Mouse (Mus musculus): ENCODE data around the gene Map3k19. TPM values are rescaled to one million over a fixed set of nuclear protein-coding genes. Genes with fewer than 3 reads are reported as not detected.

Map3k19 gene
- polyA plus RNA-seq, 2 experiments = 0.02 TPM; not detected in 1

DNA sequence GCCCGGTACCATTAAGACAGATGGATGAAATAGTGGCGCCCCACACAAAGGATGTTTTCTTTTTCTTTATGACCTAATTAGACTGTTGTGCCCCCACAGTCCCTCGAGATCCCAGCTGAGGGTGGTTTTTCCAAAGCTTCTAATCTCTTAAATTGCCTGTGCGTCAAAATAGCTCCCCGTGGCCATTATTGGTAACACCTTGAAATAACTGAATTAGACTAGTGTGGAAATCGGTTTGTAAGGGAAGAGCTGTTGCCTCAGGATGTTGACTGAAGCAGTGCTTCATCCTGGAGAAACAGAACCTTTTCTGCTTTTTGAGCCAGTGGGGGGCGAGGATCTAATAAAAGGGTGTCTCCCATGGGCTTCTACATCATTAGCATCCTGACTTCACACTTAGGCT, 9.0 kb upstream of the Map3k19 start:
- no peak overlapping the region for H3K9ac ChIP-seq (replicated peaks)
- no peaks in the 10 kb centered on the region for H3K36me3 ChIP-seq (replicated peaks; ENCODE audit: control insufficient read depth, insufficient read depth, low read depth)
- 61% methylated on average over 7 of the region's 7 CpGs for WGBS (ENCODE audit: insufficient replicate concordance)
- H3K4me2 ChIP-seq (ENCODE audit: low read depth) = no peak overlapping the region
- H3K4me1 ChIP-seq (replicated peaks; ENCODE audit: control insufficient read depth in 2 of 2, insufficient read depth in 2 of 2, low read length in 1 of 2) = 0 out of 4 replicates have a peak, but pooled peaks cover 0 to 2% of the 10 kb centered on the region in 2 experiments
- H3K9me3 ChIP-seq (ENCODE audit: control insufficient read depth, low read length) = no peaks in the 10 kb centered on the region
- no peak overlapping the region for H3K4me3 ChIP-seq (ENCODE audit: insufficient read depth in 1 of 2, low read depth in 2 of 2, low read length in 2 of 2)
- DNase-seq (ENCODE audit: low read depth in 3 of 3, low spot score in 3 of 3) (no peak), ATAC-seq (ENCODE audit: insufficient read depth) (no peak)
- no peaks in the 10 kb centered on the region for H3K27me3 ChIP-seq (ENCODE audit: control insufficient read depth, insufficient read depth, low read length)
- no peak for TF ChIP-seq EP300 (IDR thresholded peaks at IDR 0.05; ENCODE audit: low read depth)
- no peak for TF ChIP-seq CTCF (IDR thresholded peaks at IDR 0.05; ENCODE audit: low read depth)
- no peak overlapping the region for H3K27ac ChIP-seq

DNA sequence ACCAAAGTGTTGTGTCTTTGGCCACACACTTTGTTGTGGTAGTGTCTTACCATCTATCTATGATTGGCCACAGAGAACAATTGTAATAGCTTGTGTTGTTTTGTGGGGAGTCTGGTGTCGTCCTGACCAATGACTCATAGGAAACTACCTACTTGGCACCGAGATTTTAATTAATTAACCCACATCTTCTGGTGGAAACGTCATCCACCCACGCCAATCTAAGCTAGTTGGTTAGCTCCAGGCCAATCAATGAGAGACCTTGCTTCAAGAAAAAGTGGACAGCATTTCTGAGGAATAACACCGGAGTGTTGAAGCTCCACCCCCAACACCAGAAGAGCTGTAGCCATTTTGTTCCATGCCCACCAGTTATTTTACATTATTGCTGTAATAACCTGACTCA, 7.1 kb upstream of the Map3k19 start:
- DNase-seq (ENCODE audit: low read depth in 3 of 3, low spot score in 3 of 3) (no peak), ATAC-seq (ENCODE audit: insufficient read depth) (no peak)
- no peak overlapping the region for H3K4me3 ChIP-seq (ENCODE audit: insufficient read depth in 1 of 2, low read depth in 2 of 2, low read length in 2 of 2)
- H3K4me1 ChIP-seq (replicated peaks; ENCODE audit: control insufficient read depth in 2 of 2, insufficient read depth in 2 of 2, low read length in 1 of 2) = no peaks in the 10 kb centered on the region
- TF ChIP-seq EP300 (IDR thresholded peaks at IDR 0.05; ENCODE audit: low read depth) (no peak), CTCF (IDR thresholded peaks at IDR 0.05; ENCODE audit: low read depth) (no peak)
- 69% methylated on average over 5 of the region's 5 CpGs for WGBS (ENCODE audit: insufficient replicate concordance)
- no peak overlapping the region for H3K4me2 ChIP-seq (ENCODE audit: low read depth)
- H3K27ac ChIP-seq = no peak overlapping the region
- H3K36me3 ChIP-seq (replicated peaks; ENCODE audit: control insufficient read depth, insufficient read depth, low read depth) = no peaks in the 10 kb centered on the region
- no peaks in the 10 kb centered on the region for H3K9me3 ChIP-seq (ENCODE audit: control insufficient read depth, low read length)
- no peak overlapping the region for H3K9ac ChIP-seq (replicated peaks)
- H3K27me3 ChIP-seq (ENCODE audit: control insufficient read depth, insufficient read depth, low read length) = no peaks in the 10 kb centered on the region

DNA sequence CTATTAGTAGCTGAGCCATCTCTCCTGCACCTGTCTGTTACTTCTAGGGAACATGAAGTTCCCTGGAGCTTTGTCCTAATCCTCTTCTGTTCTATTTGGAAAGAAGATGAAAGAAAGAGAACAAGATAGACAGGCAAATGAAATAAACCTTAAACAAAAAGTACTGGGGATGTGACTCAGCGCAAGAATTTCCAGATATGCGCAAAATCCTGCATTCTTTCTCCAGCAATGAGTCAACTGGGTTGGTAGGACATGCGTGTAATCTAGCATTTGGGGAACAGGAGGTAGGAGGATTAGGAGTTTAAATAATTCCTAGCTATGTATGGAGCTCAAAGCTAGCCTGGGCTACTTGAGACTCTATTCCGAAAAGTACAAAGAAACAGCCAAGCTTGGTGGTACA, 5.7 kb upstream of the Map3k19 start:
- Histone ChIP-seq H3K27me3 (ENCODE audit: control insufficient read depth, insufficient read depth, low read length) (no peaks in the 10 kb centered on the region), H3K9me3 (ENCODE audit: control insufficient read depth, low read length) (no peaks in the 10 kb centered on the region), H3K27ac (no peak overlapping the region), H3K4me2 (ENCODE audit: low read depth) (no peak overlapping the region), H3K4me1 (replicated peaks; ENCODE audit: control insufficient read depth in 2 of 2, insufficient read depth in 2 of 2, low read length in 1 of 2) (no peaks in the 10 kb centered on the region), H3K36me3 (replicated peaks; ENCODE audit: control insufficient read depth, insufficient read depth, low read depth) (no peaks in the 10 kb centered on the region), H3K9ac (replicated peaks) (no peak overlapping the region), H3K4me3 (ENCODE audit: insufficient read depth in 1 of 2, low read depth in 2 of 2, low read length in 2 of 2) (no peak overlapping the region)
- 78% methylated on average over 4 of the region's 4 CpGs for WGBS (ENCODE audit: insufficient replicate concordance)
- no peak for ATAC-seq (ENCODE audit: insufficient read depth)
- DNase-seq (ENCODE audit: low read depth in 3 of 3, low spot score in 3 of 3) = no peak
- no peak for TF ChIP-seq CTCF (IDR thresholded peaks at IDR 0.05; ENCODE audit: low read depth)
- TF ChIP-seq EP300 (IDR thresholded peaks at IDR 0.05; ENCODE audit: low read depth) = no peak

DNA sequence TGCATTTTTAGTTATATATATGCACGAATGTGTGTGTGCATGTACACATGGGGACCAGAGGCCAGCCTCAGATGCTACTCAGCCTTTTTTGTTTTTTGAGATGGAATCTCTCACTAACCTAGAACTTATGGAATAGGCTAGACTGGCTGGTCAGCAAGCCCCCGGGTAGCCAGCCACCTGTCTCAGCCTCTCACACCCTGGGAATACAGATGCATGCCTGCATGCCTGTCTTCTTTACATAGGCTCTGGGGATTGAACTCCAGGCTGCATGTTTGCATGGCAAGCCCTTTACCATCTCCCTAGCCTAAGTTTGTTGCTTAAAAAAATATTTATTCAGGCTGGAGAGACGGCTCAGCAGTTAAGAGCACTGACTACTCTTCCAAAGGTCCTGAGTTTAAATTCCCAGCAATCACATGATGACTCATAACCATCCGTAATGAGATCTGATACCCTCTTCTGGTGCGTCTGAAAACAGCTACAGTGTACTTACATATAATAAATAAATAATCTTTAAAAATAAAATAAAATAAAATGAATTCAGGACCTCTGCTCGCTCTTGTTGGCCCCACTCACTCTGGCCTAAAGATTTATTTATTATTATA, 5.1 kb upstream of the Map3k19 start:
- Histone ChIP-seq H3K4me2 (ENCODE audit: low read depth) (no peak overlapping the region), H3K27ac (no peak overlapping the region), H3K4me3 (ENCODE audit: insufficient read depth in 1 of 2, low read depth in 2 of 2, low read length in 2 of 2) (no peak overlapping the region), H3K9me3 (ENCODE audit: control insufficient read depth, low read length) (no peaks in the 10 kb centered on the region), H3K36me3 (replicated peaks; ENCODE audit: control insufficient read depth, insufficient read depth, low read depth) (no peaks in the 10 kb centered on the region), H3K4me1 (replicated peaks; ENCODE audit: control insufficient read depth in 2 of 2, insufficient read depth in 2 of 2, low read length in 1 of 2) (no peaks in the 10 kb centered on the region), H3K27me3 (ENCODE audit: control insufficient read depth, insufficient read depth, low read length) (no peaks in the 10 kb centered on the region), H3K9ac (replicated peaks) (no peak overlapping the region)
- 60% methylated on average over 6 of the region's 6 CpGs for WGBS (ENCODE audit: insufficient replicate concordance)
- TF ChIP-seq CTCF (IDR thresholded peaks at IDR 0.05; ENCODE audit: low read depth) (no peak), EP300 (IDR thresholded peaks at IDR 0.05; ENCODE audit: low read depth) (no peak)
- no peak for ATAC-seq (ENCODE audit: insufficient read depth)
- DNase-seq (ENCODE audit: low read depth in 3 of 3, low spot score in 3 of 3) = no peak

DNA sequence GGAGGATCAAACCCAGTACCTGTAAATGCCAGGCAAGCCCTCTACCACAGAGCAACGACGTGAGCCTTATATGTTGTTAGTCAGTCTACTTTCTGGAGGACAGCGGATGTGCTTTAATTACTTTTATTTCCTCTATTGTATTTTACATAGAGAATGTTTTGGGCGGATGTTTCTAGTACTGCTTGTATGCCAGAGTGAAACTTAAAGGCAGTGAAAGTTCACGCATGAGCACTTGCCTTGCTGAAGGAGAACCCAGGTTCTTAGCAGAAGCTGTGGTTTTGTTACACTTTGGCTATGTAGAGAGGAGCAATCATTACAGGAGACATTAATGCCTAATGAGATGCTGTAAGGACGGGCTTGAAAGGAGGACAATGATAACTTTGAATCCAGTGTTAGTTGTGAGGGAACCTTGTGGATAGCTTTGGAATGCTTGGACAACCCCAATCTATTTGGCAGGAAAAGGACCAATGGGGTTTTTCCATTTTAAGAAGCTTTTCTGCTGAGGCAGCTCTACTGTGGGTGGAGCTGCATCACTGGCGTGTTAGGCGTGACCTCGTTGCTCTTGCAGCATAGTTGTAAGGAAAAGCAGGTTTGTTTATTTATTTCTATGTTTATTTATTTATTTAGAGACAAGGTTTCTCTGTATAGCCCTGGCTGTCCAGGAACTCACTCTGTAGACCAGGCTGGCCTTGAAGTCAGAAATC, 4.3 kb upstream of the Map3k19 start:
- TF ChIP-seq EP300 (IDR thresholded peaks at IDR 0.05; ENCODE audit: low read depth) = no peak
- TF ChIP-seq CTCF (IDR thresholded peaks at IDR 0.05; ENCODE audit: low read depth) = no peak
- H3K27me3 ChIP-seq (ENCODE audit: control insufficient read depth, insufficient read depth, low read length) = no peaks in the 10 kb centered on the region
- no peak overlapping the region for H3K4me2 ChIP-seq (ENCODE audit: low read depth)

More for the DNA sequence above, 4.3 kb upstream of the Map3k19 start:
- Histone ChIP-seq H3K4me1 (replicated peaks; ENCODE audit: control insufficient read depth in 2 of 2, insufficient read depth in 2 of 2, low read length in 1 of 2) (no peaks in the 10 kb centered on the region), H3K9me3 (ENCODE audit: control insufficient read depth, low read length) (no peaks in the 10 kb centered on the region), H3K36me3 (replicated peaks; ENCODE audit: control insufficient read depth, insufficient read depth, low read depth) (no peaks in the 10 kb centered on the region), H3K4me3 (ENCODE audit: insufficient read depth in 1 of 2, low read depth in 2 of 2, low read length in 2 of 2) (no peak overlapping the region), H3K27ac (no peak overlapping the region), H3K9ac (replicated peaks) (no peak overlapping the region)
- 61% methylated on average over 9 of the region's 9 CpGs for WGBS (ENCODE audit: insufficient replicate concordance)
- ATAC-seq (ENCODE audit: insufficient read depth) (no peak), DNase-seq (ENCODE audit: low read depth in 3 of 3, low spot score in 3 of 3) (no peak)
